Mouse (Mus musculus) B cell, adult (primary cell): Measurements from ENCODE around the gene Cdnf. TPM values are rescaled to one million over a fixed set of nuclear protein-coding genes. Genes with fewer than 3 reads are reported as not detected.

ENCODE experiments used
- total RNA-seq: library from RNA; stranded (reverse); gene quantifications from 4 replicates; pipeline ENCODE4 v1.2.4, GENCODE M21; 2023; ENCODE audit not compliant: inconsistent age

The Cdnf gene
- total RNA-seq = 0.54 to 1.4 TPM (median 0.96 TPM) in 4 replicates

DNA sequence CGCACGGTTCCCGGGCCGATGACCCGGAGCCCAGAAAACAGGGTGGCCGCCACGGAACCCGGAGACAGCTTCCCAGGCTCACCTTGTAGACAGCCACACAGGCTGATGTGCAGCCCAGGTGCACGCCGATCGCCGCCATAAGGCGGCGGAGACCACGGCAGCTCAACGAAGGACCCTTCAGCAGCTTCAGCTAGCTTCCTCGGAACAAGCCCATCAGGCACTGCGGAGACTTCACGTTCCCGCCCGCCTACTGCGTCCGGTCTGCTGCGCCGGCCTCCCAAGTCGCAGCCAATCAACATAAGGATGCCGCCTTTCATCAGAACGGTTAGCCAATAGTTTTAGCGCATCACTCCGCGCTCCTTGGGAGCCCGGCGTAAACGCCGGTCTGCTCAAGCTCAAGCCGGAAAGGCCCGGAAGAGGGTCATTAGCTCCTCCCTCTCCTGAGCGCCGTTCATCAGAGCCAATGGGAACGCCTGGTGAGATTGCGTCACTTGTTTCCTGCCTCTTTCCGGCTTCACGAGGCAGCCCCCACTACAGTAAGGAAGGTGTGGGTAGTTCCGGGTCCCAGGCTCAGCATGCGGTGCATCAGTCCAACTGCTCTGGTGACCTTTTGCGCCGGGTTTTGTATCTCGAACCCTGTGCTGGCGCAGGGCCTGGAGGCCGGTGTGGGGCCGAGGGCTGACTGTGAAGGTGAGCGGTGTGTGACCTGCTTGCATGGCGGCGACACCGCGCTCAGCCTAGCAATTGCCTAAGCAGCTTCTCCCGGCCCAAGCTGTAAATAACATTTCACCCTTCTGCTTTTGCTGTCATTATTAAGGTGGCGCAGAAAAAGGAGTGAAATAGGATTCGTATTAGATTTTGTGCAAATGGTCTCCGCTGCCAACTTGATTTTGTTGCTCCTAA is at the start of gene Cdnf, which contains the start of the genes Gm45902 and Hspa14:
Gene Cdnf (plus strand): TSS at position 479 of the 903 bp plus-strand sequence.
Gene Gm45902 (minus strand): TSS at position 239 of the 903 bp plus-strand sequence.
Gene Hspa14 (minus strand): TSS at position 263 of the 903 bp plus-strand sequence.

GRCm38 (mm10) chr2:3474861-3475283 is 38.0 kb upstream of the Cdnf start, which contains the start of gene Suv39h2:
TSS of gene Suv39h2 (minus strand) at chr2:3475031.

DNA sequence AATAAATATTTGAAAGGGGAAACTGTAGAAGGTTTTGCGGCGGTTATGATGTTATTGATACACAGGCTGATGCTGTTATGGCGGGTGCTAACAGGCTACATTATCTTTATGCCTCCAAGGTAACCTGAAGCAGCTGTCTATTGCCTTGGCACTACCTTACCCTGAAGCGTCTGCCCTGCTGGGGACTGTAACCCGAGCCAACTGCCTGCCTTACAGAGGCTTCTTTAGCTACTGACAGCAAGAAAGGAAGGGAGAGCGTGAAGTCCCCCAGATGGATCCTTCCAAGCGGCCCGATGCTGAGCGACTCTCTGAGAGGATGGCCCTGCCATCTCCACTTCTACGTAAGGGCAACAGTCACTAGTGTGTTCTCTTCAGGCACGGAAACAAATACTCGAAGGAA is 57.4 kb downstream of the Cdnf start, which contains the start of gene Fam107b:
Gene Fam107b (plus strand): TSS at position 303 of the 400 bp plus-strand sequence.

Other genes with a start within 250 kb of the Cdnf start
- 28.5 to 30.6 TPM (median 29.8 TPM) in 4 replicates for gene Nmt2, start 228.8 kb upstream of the Cdnf start, total RNA-seq
- 3.2 to 5.2 TPM (median 4.3 TPM) in 4 replicates for gene Rpp38, start 180.4 kb upstream of the Cdnf start, total RNA-seq
- not detected in 4 replicates for gene Acbd7, start 176.9 kb upstream of the Cdnf start, total RNA-seq
- gene Olah, start 115.8 kb upstream of the Cdnf start, total RNA-seq = not detected in 4 replicates
- gene Meig1, start 90.4 kb upstream of the Cdnf start, total RNA-seq = 1.0 to 3.5 TPM (median 1.6 TPM) in 4 replicates
- gene Dclre1c, start 88.9 kb upstream of the Cdnf start, total RNA-seq = 60.4 to 82.5 TPM (median 72.7 TPM) in 4 replicates
- 1.5 to 3.0 TPM (median 2.5 TPM) in 4 replicates for gene Suv39h2, start 38.0 kb upstream of the Cdnf start, total RNA-seq
- 36.8 to 41.9 TPM (median 37.8 TPM) in 4 replicates for gene Gm45902, start 240 bp upstream of the Cdnf start, total RNA-seq
- gene Hspa14, start 216 bp upstream of the Cdnf start, total RNA-seq = 171 to 197 TPM (median 182 TPM) in 4 replicates
- 364 to 402 TPM (median 379 TPM) in 4 replicates for gene Fam107b, start 57.5 kb downstream of the Cdnf start, total RNA-seq